Mouse (Mus musculus) lung, postnatal 36 days (tissue): ENCODE measurements at regions not wholly inside any gene's neighbourhood (a gene's known extent, or its start where the extent isn't known, plus 50 kb on each side); places are given as distances from the start of the nearest gene placed in this dataset.

Source experiments
- DNase-seq: peaks from one replicate; pipeline ENCODE4 v3.0.0; 2022; ENCODE audit warnings: mixed read lengths

GRCm38 (mm10) chr13:72691783-72692729, 63.4 kb downstream of the Irx2 start:
- DNase-seq: no peak

GRCm38 (mm10) chr13:72707469-72707868, 78.8 kb downstream of the Irx2 start:
- no peak for DNase-seq

GRCm38 (mm10) chr13:72708728-72709127, 80.1 kb downstream of the Irx2 start:
- no peak for DNase-seq

GRCm38 (mm10) chr13:72710051-72710450, 81.4 kb downstream of the Irx2 start:
- DNase-seq: no peak

- DNase-seq: no peak
Observed at GRCm38 (mm10) chr13:72711136-72711535, 82.5 kb downstream of the Irx2 start.

- no peak for DNase-seq
Observed at GRCm38 (mm10) chr13:72711842-72712330, 83.3 kb downstream of the Irx2 start.

- DNase-seq: no peak
Observed at GRCm38 (mm10) chr13:72714793-72715192, 86.2 kb downstream of the Irx2 start.

- no peak for DNase-seq
Observed at GRCm38 (mm10) chr13:72715959-72716680, 87.5 kb downstream of the Irx2 start.

- no peak for DNase-seq
Observed at GRCm38 (mm10) chr13:72727126-72727525, 98.5 kb downstream of the Irx2 start.

- no peak for DNase-seq
Observed at GRCm38 (mm10) chr13:72735916-72736315, 107.3 kb downstream of the Irx2 start.

GRCm38 (mm10) chr13:72736992-72737391, 108.4 kb downstream of the Irx2 start:
- DNase-seq: peak; percentile 14

- no peak for DNase-seq
Observed at GRCm38 (mm10) chr13:72747187-72747586, 118.6 kb downstream of the Irx2 start.

GRCm38 (mm10) chr13:72755036-72755435, 126.4 kb downstream of the Irx2 start:
- no peak for DNase-seq

GRCm38 (mm10) chr13:72762481-72762880, 133.9 kb downstream of the Irx2 start:
- DNase-seq: no peak

GRCm38 (mm10) chr13:72763337-72763736, 134.7 kb downstream of the Irx2 start:
- no peak for DNase-seq

GRCm38 (mm10) chr13:72767306-72767705, 138.7 kb downstream of the Irx2 start:
- DNase-seq: no peak

- DNase-seq: peak; percentile 4
Observed at GRCm38 (mm10) chr13:72769007-72769595, 140.5 kb downstream of the Irx2 start.

- DNase-seq: no peak
Observed at GRCm38 (mm10) chr13:72783026-72783726, 154.6 kb downstream of the Irx2 start.

GRCm38 (mm10) chr13:72783727-72784070, 155.1 kb downstream of the Irx2 start:
- DNase-seq: no peak

GRCm38 (mm10) chr13:72792695-72793094, 164.1 kb downstream of the Irx2 start:
- DNase-seq: no peak

GRCm38 (mm10) chr13:72800021-72800420, 171.4 kb downstream of the Irx2 start:
- no peak for DNase-seq

GRCm38 (mm10) chr13:72800546-72800945, 171.9 kb downstream of the Irx2 start:
- DNase-seq: no peak

GRCm38 (mm10) chr13:72803374-72803773, 174.8 kb downstream of the Irx2 start:
- DNase-seq: no peak
